Mouse (Mus musculus): ENCODE data around the gene Mettl24.

- TF ChIP-seq CTCF (IDR thresholded peaks at IDR 0.05; ENCODE audit: control insufficient read depth, insufficient read depth, low read length) (no peak), POLR2A (IDR thresholded peaks at IDR 0.05; ENCODE audit: borderline replicate concordance, control insufficient read depth, low read depth, low read length) (no peak)
Observed at GRCm38 (mm10) chr10:40698652-40699051, 15.6 kb downstream of the Mettl24 start.
